8 mouse cellular contexts compared by ENCODE assay signal in the genomic region with DNA sequence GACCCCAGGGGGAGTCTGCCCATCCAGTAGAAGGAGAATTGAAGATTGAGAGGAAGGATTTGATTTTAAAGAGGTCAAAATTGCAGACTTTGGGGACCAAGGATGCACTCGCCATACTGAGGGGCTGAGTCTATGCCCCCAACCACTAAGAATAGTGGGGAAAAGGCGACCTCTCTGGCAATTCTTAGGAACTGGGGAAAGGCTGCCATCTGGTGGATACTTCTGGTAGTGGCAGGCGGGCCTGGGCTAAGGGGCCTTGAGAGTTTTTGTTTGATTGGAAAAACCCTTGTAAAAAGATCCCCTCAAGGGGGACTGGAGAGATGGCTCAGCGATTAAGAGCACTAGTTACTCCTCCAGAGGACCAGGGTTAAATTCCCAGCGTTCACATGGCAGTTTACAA. TPM values are rescaled to one million over a fixed set of nuclear protein-coding genes. Genes with fewer than 3 reads are reported as not detected.
A peak's percentile ranks its signal among the peaks of the same experiment; 100 is the strongest.
DNase-seq lines count a peak whose midpoint lies in the region; ATAC-seq lines count a peak whose summit lies in the region.

No protein-coding gene starts in this region.

- peaks cover 11% of the 10 kb centered on the region for H3K4me1 ChIP-seq in embryonic facial prominence, embryonic 11.5 days (ENCODE audit: control insufficient read depth, insufficient read depth, low read length)
- H3K4me1 ChIP-seq in heart, embryonic 14.5 days (ENCODE audit: control insufficient read depth in 2 of 2, insufficient read depth in 2 of 2, low read length in 2 of 2): peaks cover 22 to 47% of the 10 kb centered on the region in 2 experiments

- H3K9me3 ChIP-seq in embryonic facial prominence, embryonic 11.5 days (replicated peaks; ENCODE audit: control insufficient read depth, low read length): no peaks in the 10 kb centered on the region
- no peaks in the 10 kb centered on the region for H3K9me3 ChIP-seq in heart, embryonic 14.5 days (ENCODE audit: control insufficient read depth, low read length)

- no peak for ATAC-seq in embryonic facial prominence, embryonic 11.5 days (replicated peaks; ENCODE audit: insufficient number of reproducible peaks, low FRiP score, low TSS enrichment, low read depth)
- no peak for ATAC-seq in heart, embryonic 14.5 days (ENCODE audit: insufficient number of reproducible peaks, insufficient read depth, low FRiP score, low read depth)

- 0% methylated on average over 5 of the region's 5 CpGs for WGBS in embryonic facial prominence, embryonic 11.5 days
- 2% methylated on average over 5 of the region's 5 CpGs for WGBS in heart, embryonic 14.5 days

- H3K36me3 ChIP-seq in embryonic facial prominence, embryonic 11.5 days (replicated peaks; ENCODE audit: control insufficient read depth, insufficient read depth, low read depth, low read length): no peaks in the 10 kb centered on the region
- no peaks in the 10 kb centered on the region for H3K36me3 ChIP-seq in heart, embryonic 14.5 days (ENCODE audit: control insufficient read depth, insufficient read depth, low read length)

- H3K4me2 ChIP-seq in embryonic facial prominence, embryonic 11.5 days (ENCODE audit: low read depth, low read length): no peak overlapping the region
- H3K4me2 ChIP-seq in heart, embryonic 14.5 days (ENCODE audit: low read length): peak overlapping the region; percentile 69

- no peak overlapping the region for H3K4me3 ChIP-seq in embryonic facial prominence, embryonic 11.5 days (ENCODE audit: low read depth, low read length)
- H3K4me3 ChIP-seq in heart, embryonic 14.5 days (ENCODE audit: control insufficient read depth in 1 of 2, insufficient read depth in 1 of 2, low read depth in 1 of 2, low read length in 2 of 2): peak overlapping the region in 1 of 2 experiments; percentile 41; a peak in 2 of 4 replicates

- H3K9ac ChIP-seq in embryonic facial prominence, embryonic 11.5 days (replicated peaks; ENCODE audit: low read length): no peak overlapping the region
- no peak overlapping the region for H3K9ac ChIP-seq in heart, embryonic 14.5 days (ENCODE audit: low read length)

- DNase-seq in CD8-positive naive resting alpha-beta T cell, adult 2 months (ENCODE audit: low read depth in 2 of 2, low spot score in 2 of 2): peak; percentile 75 to 79
- peak; percentile 87 for DNase-seq in adrenal gland, postnatal 10 days
- DNase-seq in embryonic facial prominence, embryonic 11.5 days (ENCODE audit: low spot score): peak; percentile 89
- peak; percentile 52 to 76 for DNase-seq in kidney, postnatal 25 days
- peak; percentile 85 for DNase-seq in lung, postnatal 14 days
- peak; percentile 84 for DNase-seq in retina, postnatal 1 day
- peak; percentile 56 to 81 for DNase-seq in urinary bladder, postnatal 4 days (ENCODE audit: low spot score in 2 of 2)

- no peak overlapping the region for H3K27ac ChIP-seq in embryonic facial prominence, embryonic 11.5 days (replicated peaks; ENCODE audit: low read depth, low read length)
- H3K27ac ChIP-seq in heart, embryonic 14.5 days (replicated peaks in 1 of 2; ENCODE audit: control insufficient read depth in 1 of 2, insufficient read depth in 1 of 2, low read depth in 2 of 2, low read length in 2 of 2): no peak overlapping the region

- peaks cover 43% of the 10 kb centered on the region for H3K27me3 ChIP-seq in embryonic facial prominence, embryonic 11.5 days (ENCODE audit: control insufficient read depth, insufficient read depth, low read length)
- peaks cover 77% of the 10 kb centered on the region for H3K27me3 ChIP-seq in heart, embryonic 14.5 days (ENCODE audit: control insufficient read depth, insufficient read depth, low read length)

RNA-seq across cellular contexts. Expression of a gene that starts 6.2 kb away (rescaled TPM):
- 1 to 10 TPM; 8.2 to 9.2 TPM for total RNA-seq in adrenal gland, postnatal 10 days (2021)
- 2.9 and 6.5 TPM in 2 replicates for polyA plus RNA-seq in embryonic facial prominence, embryonic 11.5 days (2014; fragmentation: Nextera tagmentation; extraction: Ambion mirVana)
- 8.0 and 11.5 TPM in 2 replicates for polyA plus RNA-seq in heart, embryonic 14.5 days (2014; fragmentation: Nextera tagmentation; extraction: Ambion mirVana)

RNA-seq across cellular contexts. Expression of a gene that starts 34.0 kb away (rescaled TPM):
- 10 to 100 TPM; 39.3 to 51.5 TPM for total RNA-seq in adrenal gland, postnatal 10 days (2021)
- 14.7 and 15.4 TPM in 2 replicates for polyA plus RNA-seq in embryonic facial prominence, embryonic 11.5 days (2014; fragmentation: Nextera tagmentation; extraction: Ambion mirVana)
- polyA plus RNA-seq in heart, embryonic 14.5 days (2014; fragmentation: Nextera tagmentation; extraction: Ambion mirVana): 17.6 and 18.2 TPM in 2 replicates

RNA-seq across cellular contexts. Expression of a gene that starts 35.8 kb away (rescaled TPM):
- under 1 TPM; 0.21 to 0.48 TPM for total RNA-seq in adrenal gland, postnatal 10 days (2021)
- 0.21 and 0.41 TPM in 2 replicates for polyA plus RNA-seq in embryonic facial prominence, embryonic 11.5 days (2014; fragmentation: Nextera tagmentation; extraction: Ambion mirVana)
- polyA plus RNA-seq in heart, embryonic 14.5 days (2014; fragmentation: Nextera tagmentation; extraction: Ambion mirVana): 0.11 and 0.19 TPM in 2 replicates
